Mouse (Mus musculus) adipocyte (in vitro differentiated cells): Measurements from ENCODE around the gene Hjurp.

Source experiments
- DNase-seq: peaks from one replicate; pipeline ENCODE4 v3.0.0-alpha.2; 2016; ENCODE audit warnings: low spot score

Gene Hjurp

DNA sequence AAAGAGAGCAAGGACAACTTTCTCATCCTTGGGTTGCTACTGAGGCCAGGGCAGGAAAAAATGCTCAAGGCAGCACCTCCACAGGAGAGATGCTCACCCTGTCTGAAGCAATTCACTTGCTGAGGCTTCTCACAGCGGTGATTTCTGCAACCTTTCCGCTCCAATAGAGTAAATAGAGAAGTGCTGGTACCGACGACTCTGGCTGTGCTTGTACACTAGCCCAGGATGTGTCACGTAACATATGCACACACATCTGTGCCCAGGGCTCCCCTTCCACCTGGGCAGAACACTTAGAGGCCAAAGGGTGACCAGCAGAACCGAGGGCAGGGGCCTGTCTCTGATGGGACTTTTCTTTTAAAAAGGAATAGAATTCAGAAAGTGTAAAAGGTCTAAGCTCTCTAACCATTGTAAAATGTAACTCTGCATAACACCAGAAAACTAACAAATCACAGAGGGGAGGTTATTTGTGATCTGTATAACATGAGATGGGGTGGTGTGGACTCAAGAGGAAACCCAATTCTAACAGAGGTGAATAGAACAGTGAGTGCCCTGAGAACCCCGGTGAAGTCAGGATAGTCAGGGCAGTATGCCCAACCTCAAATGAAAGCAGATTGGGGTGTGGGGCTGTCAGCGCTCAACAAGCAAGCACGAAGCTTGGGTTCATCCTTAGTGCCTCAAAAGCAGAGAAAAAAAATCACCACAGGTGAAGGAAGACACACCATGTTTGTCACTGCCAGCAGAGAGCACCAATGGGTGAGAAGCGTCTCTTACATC is 16.6 kb downstream of the Hjurp start:
- DNase-seq, result no peak

GRCm38 (mm10) chr1:88260114-88260513 is 17.3 kb downstream of the Hjurp start:
- DNase-seq, result no peak

GRCm38 (mm10) chr1:88259643-88260024 is 17.8 kb downstream of the Hjurp start:
- DNase-seq, result no peak

- no peak for DNase-seq
These were observed 18.4 kb downstream of the Hjurp start for GRCm38 (mm10) chr1:88258881-88259642.

- no peak for DNase-seq
These were observed 19.1 kb downstream of the Hjurp start for GRCm38 (mm10) chr1:88258361-88258760.

DNA sequence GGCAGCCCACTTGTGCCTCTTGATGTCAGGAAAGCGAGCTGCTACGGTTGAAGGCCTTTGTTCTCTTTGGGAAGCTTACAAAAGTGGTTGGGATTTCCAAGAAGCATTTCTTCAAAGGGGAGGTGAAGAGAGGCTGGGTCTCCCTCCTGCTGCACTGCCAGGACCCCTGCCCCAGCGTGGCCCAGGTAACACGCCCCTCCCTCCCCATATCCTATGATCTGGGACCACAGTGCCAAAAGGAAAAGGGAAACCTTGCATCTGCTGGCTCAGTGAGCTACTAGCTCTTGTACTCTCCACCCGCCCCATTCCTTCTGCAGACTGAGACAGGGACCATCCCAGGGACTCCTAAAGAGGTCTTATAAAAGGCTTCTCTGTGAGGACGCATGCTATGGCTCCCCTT is 19.8 kb downstream of the Hjurp start:
- DNase-seq, result no peak

- DNase-seq, result no peak
These were observed 20.4 kb downstream of the Hjurp start for GRCm38 (mm10) chr1:88256886-88257663.

- DNase-seq, result no peak
These were observed 21.3 kb downstream of the Hjurp start for GRCm38 (mm10) chr1:88255989-88256754.

DNA sequence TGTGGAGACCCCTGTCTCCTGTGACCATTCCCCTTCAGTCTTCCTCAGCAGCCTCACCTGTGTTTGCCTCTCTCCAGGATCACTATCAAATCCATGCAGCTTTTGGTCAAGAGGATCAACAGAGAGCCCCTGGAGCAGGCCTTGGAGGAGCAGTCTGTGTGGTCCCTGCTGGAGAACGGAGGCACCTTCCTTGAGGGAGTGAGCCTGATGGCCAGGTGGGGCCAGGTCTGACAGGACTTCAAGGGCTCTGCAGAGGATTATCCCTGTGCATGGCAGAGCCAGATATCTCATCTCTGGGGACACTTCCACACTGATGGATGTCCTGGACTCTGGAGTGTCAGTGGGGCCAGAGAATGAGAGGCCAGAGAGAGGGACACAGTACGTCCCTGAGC is 22.0 kb downstream of the Hjurp start:
- DNase-seq, result no peak

DNA sequence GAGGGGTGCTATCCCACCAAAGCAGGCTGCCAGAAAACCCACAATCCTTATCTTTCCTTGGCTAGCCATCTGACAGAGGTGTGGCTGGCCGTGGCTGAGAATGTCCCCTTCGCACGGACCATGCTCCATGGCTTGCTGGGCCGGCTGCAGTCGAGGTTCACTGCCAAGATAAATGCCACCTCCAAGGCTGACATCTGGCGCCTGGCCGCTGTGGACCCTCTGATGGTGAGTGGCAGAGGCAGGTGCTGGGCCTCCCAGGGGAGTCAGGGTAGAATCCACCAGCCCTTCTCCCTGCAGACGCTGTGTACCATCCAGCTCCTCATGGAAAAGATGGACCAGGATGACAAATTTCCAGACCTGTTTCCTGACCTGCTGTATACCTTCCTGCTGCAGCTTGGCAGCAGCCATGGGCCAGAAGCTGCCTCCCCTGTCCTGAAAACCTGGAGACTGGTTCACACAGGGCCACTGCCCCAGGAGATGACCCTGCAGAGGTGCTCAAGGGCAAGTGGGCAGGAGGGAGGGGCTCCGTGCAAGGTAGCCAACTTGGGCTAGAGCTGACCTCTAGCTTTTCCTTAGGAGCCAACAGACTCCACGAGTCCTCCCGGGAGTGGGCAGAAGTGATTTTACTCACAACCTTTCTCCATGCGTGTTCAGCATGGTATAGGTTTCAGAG is 22.5 kb downstream of the Hjurp start:
- DNase-seq, result no peak

- no peak for DNase-seq
These were observed 23.9 kb downstream of the Hjurp start for GRCm38 (mm10) chr1:88253540-88253939.

- no peak for DNase-seq
These were observed 24.3 kb downstream of the Hjurp start for GRCm38 (mm10) chr1:88253106-88253505.

DNA sequence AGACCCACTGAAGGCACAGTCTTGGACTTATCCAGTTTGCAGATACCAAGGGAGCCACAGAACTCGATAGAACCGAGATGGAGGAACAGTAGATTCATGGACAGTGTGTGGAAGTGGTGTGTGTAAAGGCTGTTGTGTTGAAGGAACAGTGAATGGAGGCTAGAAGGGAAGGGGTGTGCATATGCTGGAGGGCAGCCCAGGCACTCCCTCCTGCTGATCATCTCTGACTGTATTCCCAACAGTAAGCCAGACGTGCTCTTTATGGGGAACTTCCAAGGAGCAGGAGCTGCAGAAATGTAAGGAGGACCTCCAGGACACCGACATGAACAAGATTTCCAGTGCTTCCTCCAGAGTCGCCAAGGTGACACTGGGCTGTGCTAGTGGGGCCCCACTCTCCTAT is 27.4 kb downstream of the Hjurp start:
- DNase-seq, result no peak

DNA sequence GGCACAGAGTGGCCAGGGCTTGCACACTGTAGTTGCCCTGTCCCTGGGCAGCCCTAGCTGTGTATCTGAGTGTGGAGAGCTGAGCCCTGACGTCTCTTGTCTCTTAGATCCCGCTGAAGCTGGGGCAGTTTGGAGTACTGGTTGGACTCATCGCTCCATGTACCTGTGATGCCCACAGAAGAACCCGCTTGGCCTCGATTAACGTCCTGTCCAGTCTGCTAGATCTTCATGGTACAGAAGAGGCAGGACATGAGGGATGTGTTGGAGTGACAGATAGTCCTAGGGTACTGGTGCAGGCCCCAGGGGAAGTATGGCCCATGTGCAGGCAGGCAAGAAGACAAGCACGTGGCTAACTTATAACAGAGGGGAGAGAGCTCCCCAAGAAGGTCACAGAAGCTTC is 27.8 kb downstream of the Hjurp start:
- no peak for DNase-seq

DNA sequence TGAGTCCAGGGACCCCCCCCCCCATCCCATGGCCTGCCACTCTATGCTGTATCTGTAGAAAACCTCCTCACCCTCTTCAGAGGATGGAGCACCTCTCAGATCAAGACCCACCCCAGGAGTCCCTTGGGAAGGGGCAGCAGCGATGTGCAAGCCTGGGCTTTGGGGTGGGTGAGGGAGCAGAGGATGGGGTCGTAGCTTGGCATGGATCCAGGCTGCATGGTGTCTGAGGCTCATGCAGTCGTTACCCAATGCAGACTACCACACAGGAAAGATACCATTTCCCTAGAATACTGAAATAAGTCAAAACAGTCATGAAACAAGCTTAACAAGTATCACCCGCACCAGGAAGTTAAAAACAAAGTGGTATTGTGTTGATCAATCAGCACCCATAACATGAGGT is 28.8 kb downstream of the Hjurp start:
- DNase-seq, result no peak

GRCm38 (mm10) chr1:88247660-88248059 is 29.8 kb downstream of the Hjurp start:
- DNase-seq, result no peak

- DNase-seq, result no peak
These were observed 31.0 kb downstream of the Hjurp start for GRCm38 (mm10) chr1:88246386-88246785.

DNA sequence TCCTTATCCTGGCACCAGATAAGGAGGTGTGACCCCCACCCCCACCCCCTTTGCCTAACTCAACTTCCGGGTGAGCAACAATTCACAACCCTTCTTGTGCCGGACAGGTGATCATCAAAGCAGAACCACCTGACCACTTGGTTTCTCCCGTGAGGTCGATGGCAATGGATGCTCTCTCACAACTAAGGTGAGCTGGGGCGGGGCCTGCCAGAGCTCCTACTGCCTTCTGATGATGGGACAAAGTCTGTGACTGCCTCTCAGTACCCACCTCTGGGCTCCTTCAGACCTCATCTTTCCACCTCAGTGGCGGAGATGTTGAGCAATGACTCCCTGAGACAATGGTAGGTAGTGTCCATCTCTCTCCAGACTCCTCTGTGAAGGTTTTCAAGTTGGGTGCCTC is 31.6 kb downstream of the Hjurp start:
- no peak for DNase-seq

DNA sequence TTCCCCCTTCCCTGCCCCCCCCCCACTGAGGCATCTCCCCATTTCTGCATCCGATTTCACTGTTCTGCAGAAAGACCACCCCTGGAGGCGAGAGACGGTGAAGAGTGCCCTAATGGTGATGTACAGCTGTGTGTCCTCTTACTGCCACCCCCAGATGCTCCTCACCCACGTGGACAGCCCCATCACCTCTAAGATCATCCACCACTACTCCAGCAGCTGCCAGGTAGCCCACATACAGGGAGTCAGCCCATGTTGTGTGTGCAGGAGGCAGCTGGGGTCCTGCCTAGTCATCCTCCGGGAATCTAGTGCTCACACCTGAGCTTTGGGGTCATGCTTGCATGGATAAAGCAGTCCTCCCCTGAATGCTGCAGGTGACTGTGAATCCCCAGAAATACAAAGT is 33.6 kb downstream of the Hjurp start:
- no peak for DNase-seq

- no peak for DNase-seq
These were observed 36.9 kb downstream of the Hjurp start for GRCm38 (mm10) chr1:88240579-88240978.

GRCm38 (mm10) chr1:88240072-88240471 is 37.4 kb downstream of the Hjurp start:
- no peak for DNase-seq

DNA sequence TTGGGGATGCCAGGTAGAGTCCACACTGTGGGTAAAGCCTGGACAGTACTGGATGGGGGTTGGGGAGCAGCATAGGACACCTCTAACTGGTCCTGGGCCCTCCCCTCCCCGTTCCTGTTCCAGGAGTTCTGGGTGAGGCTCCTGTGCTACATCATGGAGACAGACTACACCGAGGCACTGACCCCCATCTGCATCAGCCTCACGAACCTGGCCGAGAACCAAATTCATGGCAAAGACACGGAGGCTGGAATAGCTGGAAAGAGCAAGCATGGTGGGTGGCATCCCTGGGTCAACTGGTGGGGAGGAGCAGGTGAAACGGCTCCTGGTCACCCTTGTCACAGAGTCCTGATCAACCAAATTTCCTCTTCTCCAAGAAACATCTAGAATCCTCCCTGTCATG is 38.7 kb downstream of the Hjurp start:
- DNase-seq, result no peak
